Mouse (Mus musculus): ENCODE measurements around the gene Igfbp5. TPM values are rescaled to one million over a fixed set of nuclear protein-coding genes. Genes with fewer than 3 reads are reported as not detected.

Gene Igfbp5
- polyA plus RNA-seq, 1 experiment from 2014 or later: 56.4 TPM

- Histone ChIP-seq H3K27me3 (ENCODE audit: control insufficient read depth, insufficient read depth, low read length) (no peaks in the 10 kb centered on the region), H3K27ac (ENCODE audit: low read depth, low read length) (no peak overlapping the region), H3K36me3 (ENCODE audit: control insufficient read depth, insufficient read depth, low read length) (peaks cover 54% of the 10 kb centered on the region), H3K9me3 (ENCODE audit: control insufficient read depth, low read length) (no peaks in the 10 kb centered on the region), H3K4me3 (ENCODE audit: low read length) (no peak overlapping the region), H3K4me1 (ENCODE audit: control insufficient read depth, insufficient read depth, low read length) (no peaks in the 10 kb centered on the region), H3K9ac (ENCODE audit: low read depth, low read length) (no peak overlapping the region), H3K4me2 (replicated peaks; ENCODE audit: low read depth, low read length) (no peak overlapping the region)
- 77% methylated on average over 3 of the region's 3 CpGs for WGBS
- no peak for ATAC-seq (ENCODE audit: low FRiP score, low TSS enrichment)
Measured at GRCm38 (mm10) chr1:72864272-72864671, 10.4 kb downstream of the Igfbp5 start.

DNA sequence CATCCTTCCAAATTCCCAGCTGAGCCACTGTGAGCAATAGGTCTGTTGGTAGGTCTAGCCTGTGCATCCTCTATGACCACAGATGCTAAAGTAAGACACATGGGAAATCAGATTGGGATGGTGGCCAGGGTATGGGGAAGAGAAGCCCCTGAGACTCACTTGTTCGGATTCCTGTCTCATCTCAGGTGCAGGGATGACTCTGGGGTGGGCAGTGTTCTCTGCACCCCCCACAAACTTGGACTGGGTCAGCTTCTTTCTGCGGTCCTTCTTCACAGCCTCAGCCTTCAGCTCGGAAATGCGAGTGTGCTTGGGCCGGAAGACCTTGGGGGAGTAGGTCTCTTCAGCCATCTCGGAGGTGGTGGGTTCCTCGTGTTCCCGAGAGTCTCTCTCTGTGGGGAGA, 11.0 kb downstream of the Igfbp5 start:
- ATAC-seq (ENCODE audit: low FRiP score, low TSS enrichment): no peak
- no peak overlapping the region for H3K27ac ChIP-seq (ENCODE audit: low read depth, low read length)
- H3K4me3 ChIP-seq (ENCODE audit: low read length): no peak overlapping the region
- H3K27me3 ChIP-seq (ENCODE audit: control insufficient read depth, insufficient read depth, low read length): no peaks in the 10 kb centered on the region
- peaks cover 59% of the 10 kb centered on the region for H3K36me3 ChIP-seq (ENCODE audit: control insufficient read depth, insufficient read depth, low read length)
- no peaks in the 10 kb centered on the region for H3K9me3 ChIP-seq (ENCODE audit: control insufficient read depth, low read length)
- no peaks in the 10 kb centered on the region for H3K4me1 ChIP-seq (ENCODE audit: control insufficient read depth, insufficient read depth, low read length)
- WGBS: 84% methylated on average over 8 of the region's 8 CpGs
- H3K9ac ChIP-seq (ENCODE audit: low read depth, low read length): no peak overlapping the region
- H3K4me2 ChIP-seq (replicated peaks; ENCODE audit: low read depth, low read length): no peak overlapping the region

DNA sequence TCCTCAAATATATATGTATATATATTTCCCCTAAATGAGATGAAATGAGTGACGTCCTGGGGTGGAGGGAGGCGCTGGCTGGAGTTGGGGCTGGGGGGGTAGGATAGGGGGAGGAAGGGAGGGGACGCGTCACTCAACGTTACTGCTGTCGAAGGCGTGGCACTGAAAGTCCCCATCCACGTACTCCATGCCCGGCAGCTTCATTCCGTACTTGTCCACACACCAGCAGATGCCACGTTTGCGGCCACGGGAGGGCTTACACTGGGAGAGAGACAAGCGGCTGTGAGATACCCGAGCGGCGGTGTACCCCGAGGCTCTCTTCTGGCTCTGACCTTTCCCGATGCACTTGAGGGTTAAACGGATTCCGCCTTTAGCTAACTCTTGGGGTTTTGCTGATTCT, 12.4 kb downstream of the Igfbp5 start:
- Histone ChIP-seq H3K36me3 (ENCODE audit: control insufficient read depth, insufficient read depth, low read length) (peaks cover 57% of the 10 kb centered on the region), H3K27ac (ENCODE audit: low read depth, low read length) (no peak overlapping the region)

GRCm38 (mm10) chr1:72861702-72862101, 13.0 kb downstream of the Igfbp5 start:
- H3K27ac ChIP-seq (ENCODE audit: low read depth, low read length): no peak overlapping the region
- no peak for ATAC-seq (ENCODE audit: low FRiP score, low TSS enrichment)
- peaks cover 57% of the 10 kb centered on the region for H3K36me3 ChIP-seq (ENCODE audit: control insufficient read depth, insufficient read depth, low read length)
- no peaks in the 10 kb centered on the region for H3K27me3 ChIP-seq (ENCODE audit: control insufficient read depth, insufficient read depth, low read length)
- H3K4me1 ChIP-seq (ENCODE audit: control insufficient read depth, insufficient read depth, low read length): no peaks in the 10 kb centered on the region
- no peak overlapping the region for H3K9ac ChIP-seq (ENCODE audit: low read depth, low read length)
- 69% methylated on average over 2 of the region's 2 CpGs for WGBS
- H3K4me2 ChIP-seq (replicated peaks; ENCODE audit: low read depth, low read length): no peak overlapping the region
- H3K4me3 ChIP-seq (ENCODE audit: low read length): no peak overlapping the region
- H3K9me3 ChIP-seq (ENCODE audit: control insufficient read depth, low read length): no peaks in the 10 kb centered on the region

More for the DNA sequence above, 12.4 kb downstream of the Igfbp5 start:
- ATAC-seq (ENCODE audit: low FRiP score, low TSS enrichment): no peak
- WGBS: 89% methylated on average over 21 of the region's 21 CpGs
- H3K27me3 ChIP-seq (ENCODE audit: control insufficient read depth, insufficient read depth, low read length): no peaks in the 10 kb centered on the region
- no peak overlapping the region for H3K4me3 ChIP-seq (ENCODE audit: low read length)
- no peaks in the 10 kb centered on the region for H3K9me3 ChIP-seq (ENCODE audit: control insufficient read depth, low read length)
- H3K4me2 ChIP-seq (replicated peaks; ENCODE audit: low read depth, low read length): no peak overlapping the region
- no peaks in the 10 kb centered on the region for H3K4me1 ChIP-seq (ENCODE audit: control insufficient read depth, insufficient read depth, low read length)
- no peak overlapping the region for H3K9ac ChIP-seq (ENCODE audit: low read depth, low read length)

- H3K36me3 ChIP-seq (ENCODE audit: control insufficient read depth, insufficient read depth, low read length): peaks cover 52% of the 10 kb centered on the region
- H3K27me3 ChIP-seq (ENCODE audit: control insufficient read depth, insufficient read depth, low read length): no peaks in the 10 kb centered on the region
- no peak for ATAC-seq (ENCODE audit: low FRiP score, low TSS enrichment)
- no peaks in the 10 kb centered on the region for H3K9me3 ChIP-seq (ENCODE audit: control insufficient read depth, low read length)
- no peak overlapping the region for H3K4me3 ChIP-seq (ENCODE audit: low read length)
- 90% methylated on average over 2 of the region's 2 CpGs for WGBS
- H3K27ac ChIP-seq (ENCODE audit: low read depth, low read length): no peak overlapping the region
- H3K9ac ChIP-seq (ENCODE audit: low read depth, low read length): no peak overlapping the region
- no peaks in the 10 kb centered on the region for H3K4me1 ChIP-seq (ENCODE audit: control insufficient read depth, insufficient read depth, low read length)
- H3K4me2 ChIP-seq (replicated peaks; ENCODE audit: low read depth, low read length): no peak overlapping the region
Measured at GRCm38 (mm10) chr1:72860502-72860901, 14.2 kb downstream of the Igfbp5 start.

- no peak overlapping the region for H3K4me3 ChIP-seq (ENCODE audit: low read length)
- ATAC-seq (ENCODE audit: low FRiP score, low TSS enrichment): no peak
- no peaks in the 10 kb centered on the region for H3K27me3 ChIP-seq (ENCODE audit: control insufficient read depth, insufficient read depth, low read length)
- 95% methylated on average over 9 of the region's 9 CpGs for WGBS
- H3K4me2 ChIP-seq (replicated peaks; ENCODE audit: low read depth, low read length): no peak overlapping the region
- H3K9me3 ChIP-seq (ENCODE audit: control insufficient read depth, low read length): no peaks in the 10 kb centered on the region
- no peak overlapping the region for H3K9ac ChIP-seq (ENCODE audit: low read depth, low read length)
- H3K27ac ChIP-seq (ENCODE audit: low read depth, low read length): no peak overlapping the region
- peaks cover 52% of the 10 kb centered on the region for H3K36me3 ChIP-seq (ENCODE audit: control insufficient read depth, insufficient read depth, low read length)
- H3K4me1 ChIP-seq (ENCODE audit: control insufficient read depth, insufficient read depth, low read length): no peaks in the 10 kb centered on the region
Measured at GRCm38 (mm10) chr1:72859963-72860362, 14.7 kb downstream of the Igfbp5 start.

DNA sequence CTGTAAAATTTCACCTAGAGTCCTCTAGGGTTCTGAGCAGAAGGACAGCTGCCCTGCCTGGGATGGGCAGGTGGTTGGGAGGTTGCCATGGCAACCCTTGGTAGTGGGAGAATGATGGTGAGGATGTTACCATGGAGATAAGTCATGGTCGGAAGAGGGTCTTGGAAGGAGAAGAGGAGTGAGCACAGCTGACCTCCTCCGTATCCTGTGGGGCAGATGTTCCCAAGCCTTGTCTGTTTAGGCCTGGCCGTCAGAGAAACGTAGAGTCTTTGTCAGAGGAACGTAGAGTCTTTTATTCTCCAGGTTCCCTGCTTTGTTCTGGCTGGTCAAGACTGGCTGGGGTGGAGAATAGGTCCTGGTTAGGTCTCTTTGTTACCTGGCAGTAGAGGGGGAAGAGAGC, 15.8 kb downstream of the Igfbp5 start:
- Histone ChIP-seq H3K27me3 (ENCODE audit: control insufficient read depth, insufficient read depth, low read length) (no peaks in the 10 kb centered on the region), H3K27ac (ENCODE audit: low read depth, low read length) (no peak overlapping the region), H3K36me3 (ENCODE audit: control insufficient read depth, insufficient read depth, low read length) (peaks cover 52% of the 10 kb centered on the region), H3K4me2 (replicated peaks; ENCODE audit: low read depth, low read length) (no peak overlapping the region), H3K4me3 (ENCODE audit: low read length) (no peak overlapping the region), H3K4me1 (ENCODE audit: control insufficient read depth, insufficient read depth, low read length) (no peaks in the 10 kb centered on the region), H3K9ac (ENCODE audit: low read depth, low read length) (no peak overlapping the region), H3K9me3 (ENCODE audit: control insufficient read depth, low read length) (no peaks in the 10 kb centered on the region)
- 68% methylated on average over 5 of the region's 5 CpGs for WGBS
- ATAC-seq (ENCODE audit: low FRiP score, low TSS enrichment): no peak

GRCm38 (mm10) chr1:72858286-72858685, 16.4 kb downstream of the Igfbp5 start:
- H3K4me1 ChIP-seq (ENCODE audit: control insufficient read depth, insufficient read depth, low read length): no peaks in the 10 kb centered on the region
- no peak overlapping the region for H3K4me2 ChIP-seq (replicated peaks; ENCODE audit: low read depth, low read length)
- no peak for ATAC-seq (ENCODE audit: low FRiP score, low TSS enrichment)
- no peak overlapping the region for H3K27ac ChIP-seq (ENCODE audit: low read depth, low read length)
- WGBS: 87% methylated on average over 9 of the region's 9 CpGs
- H3K4me3 ChIP-seq (ENCODE audit: low read length): no peak overlapping the region
- H3K9ac ChIP-seq (ENCODE audit: low read depth, low read length): no peak overlapping the region
- H3K27me3 ChIP-seq (ENCODE audit: control insufficient read depth, insufficient read depth, low read length): no peaks in the 10 kb centered on the region
- no peaks in the 10 kb centered on the region for H3K9me3 ChIP-seq (ENCODE audit: control insufficient read depth, low read length)
- H3K36me3 ChIP-seq (ENCODE audit: control insufficient read depth, insufficient read depth, low read length): peaks cover 46% of the 10 kb centered on the region

DNA sequence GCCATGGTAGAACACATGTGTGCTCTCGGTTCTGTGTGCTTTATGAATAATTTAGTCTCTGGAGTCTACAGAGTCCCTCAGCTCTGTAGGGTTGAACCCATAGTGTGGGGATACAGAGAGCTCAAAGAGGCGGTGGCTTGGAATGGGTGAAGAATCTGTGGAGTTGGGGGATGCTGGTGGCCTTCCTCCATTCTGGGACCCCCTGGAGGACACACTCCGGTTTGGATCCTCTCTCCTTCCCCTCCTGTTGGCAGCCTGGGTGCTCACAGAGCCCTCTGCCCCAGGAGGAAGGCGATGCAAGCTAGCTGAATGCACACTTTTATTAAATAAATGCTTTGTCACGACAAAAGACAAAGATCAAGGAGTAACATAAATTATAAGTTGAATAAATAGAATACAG, 17.1 kb downstream of the Igfbp5 start:
- Histone ChIP-seq H3K27ac (ENCODE audit: low read depth, low read length) (no peak overlapping the region), H3K27me3 (ENCODE audit: control insufficient read depth, insufficient read depth, low read length) (no peaks in the 10 kb centered on the region), H3K4me2 (replicated peaks; ENCODE audit: low read depth, low read length) (no peak overlapping the region), H3K9me3 (ENCODE audit: control insufficient read depth, low read length) (no peaks in the 10 kb centered on the region), H3K4me1 (ENCODE audit: control insufficient read depth, insufficient read depth, low read length) (no peaks in the 10 kb centered on the region), H3K4me3 (ENCODE audit: low read length) (no peak overlapping the region), H3K36me3 (ENCODE audit: control insufficient read depth, insufficient read depth, low read length) (peaks cover 40% of the 10 kb centered on the region), H3K9ac (ENCODE audit: low read depth, low read length) (no peak overlapping the region)
- ATAC-seq (ENCODE audit: low FRiP score, low TSS enrichment): no peak
- WGBS: 66% methylated on average over 5 of the region's 5 CpGs

GRCm38 (mm10) chr1:72857142-72857541, 17.5 kb downstream of the Igfbp5 start:
- ATAC-seq (ENCODE audit: low FRiP score, low TSS enrichment): no peak
- Histone ChIP-seq H3K36me3 (ENCODE audit: control insufficient read depth, insufficient read depth, low read length) (peaks cover 37% of the 10 kb centered on the region), H3K9me3 (ENCODE audit: control insufficient read depth, low read length) (no peaks in the 10 kb centered on the region), H3K4me1 (ENCODE audit: control insufficient read depth, insufficient read depth, low read length) (no peaks in the 10 kb centered on the region), H3K9ac (ENCODE audit: low read depth, low read length) (no peak overlapping the region), H3K4me3 (ENCODE audit: low read length) (no peak overlapping the region), H3K27ac (ENCODE audit: low read depth, low read length) (no peak overlapping the region), H3K27me3 (ENCODE audit: control insufficient read depth, insufficient read depth, low read length) (no peaks in the 10 kb centered on the region), H3K4me2 (replicated peaks; ENCODE audit: low read depth, low read length) (no peak overlapping the region)
- 79% methylated on average over 7 of the region's 7 CpGs for WGBS

Data from kidney, embryonic 14.5 days (tissue).